Mouse (Mus musculus): ENCODE measurements around the gene Mrpl48. TPM values are rescaled to one million over a fixed set of nuclear protein-coding genes. Genes with fewer than 3 reads are reported as not detected.

The Mrpl48 gene
- polyA plus RNA-seq, 3 experiments from 2014 or later, result 62.3 to 77.2 (median 72.0) TPM

Other genes with a start within 250 kb of the Mrpl48 start
- 10 to 100 TPM; 32.1 to 38.2 (median 36.9) TPM for gene C2cd3, start 236.1 kb downstream of the Mrpl48 start, polyA plus RNA-seq (2017; shearing (Covaris generic))
- 10 to 100 TPM; 19.5 to 23.9 (median 22.9) TPM for gene Ppme1, start 236.0 kb downstream of the Mrpl48 start, polyA plus RNA-seq (2017; shearing (Covaris generic))
- under 1 TPM in 1 of 3 experiments, not detected in 2; 0.55 TPM for gene Ucp3, start 135.3 kb downstream of the Mrpl48 start, polyA plus RNA-seq (2017; shearing (Covaris generic))
- 1,000 to 10,000 TPM; 1,111 to 1,581 (median 1,117) TPM for gene Ucp2, start 115.0 kb downstream of the Mrpl48 start, polyA plus RNA-seq (2017; shearing (Covaris generic))
- 10 to 100 TPM; 15.7 to 23.7 (median 18.8) TPM for gene Dnajb13, start 93.3 kb downstream of the Mrpl48 start, polyA plus RNA-seq (2017; shearing (Covaris generic))
- gene Coa4, start 71.2 kb downstream of the Mrpl48 start, polyA plus RNA-seq (2017; shearing (Covaris generic)), result 10 to 100 TPM; 20.9 to 26.5 (median 23.5) TPM
- 10 to 100 TPM; 12.0 to 13.4 (median 12.4) TPM for gene Rab6a, start 891 bp downstream of the Mrpl48 start, polyA plus RNA-seq (2017; shearing (Covaris generic))
- gene Plekhb1, start 54.1 kb upstream of the Mrpl48 start, polyA plus RNA-seq (2017; shearing (Covaris generic)), result under 1 TPM in 2 of 3 experiments, not detected in 1; 0.13 to 0.20 TPM
- 10 to 100 TPM; 13.4 to 35.3 (median 26.6) TPM for gene Fam168a, start 98.3 kb upstream of the Mrpl48 start, polyA plus RNA-seq (2017; shearing (Covaris generic))